Mouse (Mus musculus) hindbrain, embryonic 15.5 days (tissue): ENCODE measurements around the gene Faf1. TPM values are rescaled to one million over a fixed set of nuclear protein-coding genes. Genes with fewer than 3 reads are reported as not detected.

Experiments
- ATAC-seq: fragments of 200-750 bp; cut with Nextera tagmentation; 2 replicates; pipeline ENCODE4 v1.8.0; 2017; ENCODE audit warnings: low read depth, moderate number of reproducible peaks, moderate TSS enrichment; ENCODE audit not compliant: low FRiP score
- H3K27ac ChIP-seq: fragments of 300-500 bp; sonication (generic); replicated peaks from 2 replicates; pipeline ENCODE4 v1.5.1; 2015; ENCODE audit warnings: mild to moderate bottlenecking, inconsistent platforms
- H3K27me3 ChIP-seq: fragments of 300-500 bp; sonication (generic); 2 replicates; pipeline ENCODE4 v1.6.1; 2015; ENCODE audit warnings: control low read depth, inconsistent platforms
- H3K36me3 ChIP-seq: fragments of 300-500 bp; sonication (generic); 2 replicates; pipeline ENCODE4 v1.6.1; 2015; ENCODE audit warnings: control low read depth, inconsistent platforms
- H3K4me1 ChIP-seq: fragments of 300-500 bp; sonication (generic); replicated peaks from 2 replicates; pipeline ENCODE4 v1.6.1; 2015; ENCODE audit warnings: control low read depth, inconsistent platforms
- H3K4me2 ChIP-seq: fragments of 300-500 bp; sonication (generic); 2 replicates; pipeline ENCODE4 v1.6.1; 2015; ENCODE audit warnings: moderate library complexity, mild to moderate bottlenecking, inconsistent platforms
- H3K4me3 ChIP-seq: fragments of 300-500 bp; sonication (generic); 2 replicates; pipeline ENCODE4 v1.5.1; 2015; ENCODE audit warnings: mild to moderate bottlenecking, inconsistent platforms
- H3K9ac ChIP-seq: fragments of 300-500 bp; sonication (generic); 2 replicates; pipeline ENCODE4 v1.6.1; 2015; ENCODE audit warnings: inconsistent platforms
- H3K9me3 ChIP-seq: fragments of 300-500 bp; sonication (generic); 2 replicates; pipeline ENCODE4 v1.6.1; 2016; ENCODE audit warnings: control low read depth, inconsistent platforms
- WGBS: fragments of 180-500 bp; shearing (Covaris S2); methylation state at CpG from one replicate; pipeline ENCODE4 v1.1.7; 2015; 5-methylcytosine and 5-hydroxymethylcytosine counted together
- polyA plus RNA-seq: library from polyadenylated mRNA; unstranded; fragments of >200 nt; fragmentation: Nextera tagmentation; extraction: Ambion mirVana; gene quantifications from 2 replicates; pipeline ENCODE4 v1.2.1, GENCODE M21; 2015

Gene Faf1
- polyA plus RNA-seq, 1 experiment from 2014 or later, result 31.8 TPM

GRCm38 (mm10) chr4:109656301-109656700 lies 20.1 kb upstream of the Faf1 start:
- Histone ChIP-seq H3K9me3 (no peaks in the 10 kb centered on the region), H3K4me2 (no peak overlapping the region), H3K4me3 (no peak overlapping the region), H3K27ac (no peak overlapping the region), H3K4me1 (peaks cover 9% of the 10 kb centered on the region), H3K9ac (no peak overlapping the region), H3K27me3 (peaks cover 68% of the 10 kb centered on the region), H3K36me3 (no peaks in the 10 kb centered on the region)
- ATAC-seq, result no peak
- WGBS, result 17% methylated on average over 4 of the region's 4 CpGs

GRCm38 (mm10) chr4:109657021-109657850 lies 19.2 kb upstream of the Faf1 start:
- under 1% methylated on average over 52 of the region's 53 CpGs for WGBS
- Histone ChIP-seq H3K27ac (no peak overlapping the region), H3K9ac (no peak overlapping the region), H3K4me3 (peak overlapping the region; percentile 22), H3K9me3 (no peaks in the 10 kb centered on the region), H3K36me3 (no peaks in the 10 kb centered on the region), H3K4me2 (peak overlapping the region; percentile 46), H3K27me3 (peaks cover 69% of the 10 kb centered on the region), H3K4me1 (peaks cover 9% of the 10 kb centered on the region)
- ATAC-seq, result peak; percentile 73

- H3K4me1 ChIP-seq, result peaks cover 9% of the 10 kb centered on the region
- H3K9me3 ChIP-seq, result no peaks in the 10 kb centered on the region
- H3K4me3 ChIP-seq, result peak overlapping the region; percentile 22; the same call in 1 of the 2 replicates
- no peak overlapping the region for H3K27ac ChIP-seq
- peaks cover 73% of the 10 kb centered on the region for H3K27me3 ChIP-seq
- H3K9ac ChIP-seq, result no peak overlapping the region
- H3K36me3 ChIP-seq, result no peaks in the 10 kb centered on the region
- no peak for ATAC-seq
- 1% methylated on average over 20 of the region's 20 CpGs for WGBS
- H3K4me2 ChIP-seq, result peak overlapping the region; percentile 46
Observed at GRCm38 (mm10) chr4:109657851-109658500, 18.4 kb upstream of the Faf1 start.

- H3K27me3 ChIP-seq, result peaks cover 72% of the 10 kb centered on the region
- H3K4me3 ChIP-seq, result no peak overlapping the region
- WGBS, result 11% methylated on average over 8 of the region's 8 CpGs
- H3K4me2 ChIP-seq, result no peak overlapping the region
- no peak overlapping the region for H3K27ac ChIP-seq
- H3K9ac ChIP-seq, result no peak overlapping the region
- H3K36me3 ChIP-seq, result no peaks in the 10 kb centered on the region
- H3K4me1 ChIP-seq, result peaks cover 9% of the 10 kb centered on the region
- H3K9me3 ChIP-seq, result no peaks in the 10 kb centered on the region
- ATAC-seq, result no peak
Observed at GRCm38 (mm10) chr4:109658826-109659225, 17.6 kb upstream of the Faf1 start.

- Histone ChIP-seq H3K4me3 (no peak overlapping the region), H3K4me1 (peaks cover 9% of the 10 kb centered on the region), H3K27ac (no peak overlapping the region), H3K36me3 (no peaks in the 10 kb centered on the region), H3K4me2 (no peak overlapping the region), H3K9me3 (no peaks in the 10 kb centered on the region), H3K9ac (no peak overlapping the region), H3K27me3 (peaks cover 77% of the 10 kb centered on the region)
- WGBS, result 20% methylated on average over 2 of the region's 2 CpGs
- no peak for ATAC-seq
Observed at GRCm38 (mm10) chr4:109659571-109659970, 16.8 kb upstream of the Faf1 start.

- 27% methylated on average over 3 of the region's 3 CpGs for WGBS
- H3K36me3 ChIP-seq, result no peaks in the 10 kb centered on the region
- no peak overlapping the region for H3K4me2 ChIP-seq
- no peak for ATAC-seq
- no peaks in the 10 kb centered on the region for H3K9me3 ChIP-seq
- H3K9ac ChIP-seq, result no peak overlapping the region
- no peak overlapping the region for H3K27ac ChIP-seq
- no peak overlapping the region for H3K4me3 ChIP-seq
- H3K27me3 ChIP-seq, result peaks cover 72% of the 10 kb centered on the region
- peaks cover 18% of the 10 kb centered on the region for H3K4me1 ChIP-seq
Observed at GRCm38 (mm10) chr4:109660568-109660967, 15.8 kb upstream of the Faf1 start.

GRCm38 (mm10) chr4:109661183-109661582 lies 15.2 kb upstream of the Faf1 start:
- Histone ChIP-seq H3K4me3 (no peak overlapping the region), H3K9ac (no peak overlapping the region), H3K4me2 (no peak overlapping the region), H3K27me3 (peaks cover 68% of the 10 kb centered on the region), H3K4me1 (peaks cover 24% of the 10 kb centered on the region), H3K36me3 (no peaks in the 10 kb centered on the region), H3K9me3 (no peaks in the 10 kb centered on the region), H3K27ac (no peak overlapping the region)
- WGBS, result 20% methylated on average over 5 of the region's 5 CpGs
- ATAC-seq, result no peak

GRCm38 (mm10) chr4:109662271-109662670 lies 14.1 kb upstream of the Faf1 start:
- 22% methylated on average over 5 of the region's 5 CpGs for whole genome bisulfite sequencing
- Histone ChIP-seq H3K4me2 (no peak overlapping the region), H3K4me1 (peaks cover 27% of the 10 kb centered on the region), H3K27ac (no peak overlapping the region), H3K9ac (no peak overlapping the region), H3K36me3 (no peaks in the 10 kb centered on the region), H3K9me3 (no peaks in the 10 kb centered on the region), H3K27me3 (peaks cover 58% of the 10 kb centered on the region), H3K4me3 (no peak overlapping the region)
- no peak for ATAC-seq

- peak overlapping the region; percentile 49; the same call in 1 of the 2 replicates for H3K4me3 ChIP-seq
- H3K4me2 ChIP-seq, result peak overlapping the region; percentile 76
- peaks cover 24% of the 10 kb centered on the region for H3K4me1 ChIP-seq
- H3K27me3 ChIP-seq, result peaks cover 44% of the 10 kb centered on the region
- H3K9ac ChIP-seq, result no peak overlapping the region
- no peak for ATAC-seq
- H3K9me3 ChIP-seq, result no peaks in the 10 kb centered on the region
- 12% methylated on average over 5 of the region's 5 CpGs for WGBS
- no peaks in the 10 kb centered on the region for H3K36me3 ChIP-seq
- no peak overlapping the region for H3K27ac ChIP-seq
Observed at GRCm38 (mm10) chr4:109664091-109664490, 12.3 kb upstream of the Faf1 start.

- Histone ChIP-seq H3K27me3 (peaks cover 35% of the 10 kb centered on the region), H3K36me3 (no peaks in the 10 kb centered on the region), H3K9ac (peak overlapping the region; percentile 38)
Observed at GRCm38 (mm10) chr4:109665101-109665981, 11.0 kb upstream of the Faf1 start.

GRCm38 (mm10) chr4:109665982-109666460 lies 10.4 kb upstream of the Faf1 start:
- H3K9ac ChIP-seq, result peak overlapping the region; percentile 38
- H3K27ac ChIP-seq, result peak overlapping the region; percentile 43; the same call in 1 of the 2 replicates
- H3K27me3 ChIP-seq, result peaks cover 30% of the 10 kb centered on the region
- no peaks in the 10 kb centered on the region for H3K36me3 ChIP-seq
- peak overlapping the region; percentile 49 for H3K4me3 ChIP-seq
- WGBS, result under 1% methylated on average over 40 of the region's 49 CpGs
- peak; percentile 63 for ATAC-seq
- peak overlapping the region; percentile 76 for H3K4me2 ChIP-seq
- H3K9me3 ChIP-seq, result no peaks in the 10 kb centered on the region
- H3K4me1 ChIP-seq, result peaks cover 24% of the 10 kb centered on the region

More at GRCm38 (mm10) chr4:109665101-109665981, 11.0 kb upstream of the Faf1 start:
- peak; percentile 64 for ATAC-seq
- under 1% methylated on average over 46 of the region's 49 CpGs for WGBS
- no peak overlapping the region for H3K27ac ChIP-seq
- H3K9me3 ChIP-seq, result no peaks in the 10 kb centered on the region
- peaks cover 24% of the 10 kb centered on the region for H3K4me1 ChIP-seq
- peak overlapping the region; percentile 76 for H3K4me2 ChIP-seq
- H3K4me3 ChIP-seq, result peak overlapping the region; percentile 49
